Mouse (Mus musculus) heart, postnatal 14 days (tissue): Measurements from ENCODE around the gene Foxe1. TPM values are rescaled to one million over a fixed set of nuclear protein-coding genes. Genes with fewer than 3 reads are reported as not detected.

Source experiments
- DNase-seq, 2 experiments: peaks; one replicate each; pipeline ENCODE4 v3.0.0; 2021 to 2022
- intact Hi-C: fragments of 180-260 bp; cut with DNase I; formaldehyde crosslinking; loops from one replicate; pipeline ENCODE4 v1.15.1; 2025
- total RNA-seq, 2 experiments: library from RNA; stranded (reverse); gene quantifications; 2 replicates each; pipeline ENCODE4 v1.2.3; 2021

The Foxe1 gene
- total RNA-seq, 2 experiments from 2014 or later: not detected

DNA sequence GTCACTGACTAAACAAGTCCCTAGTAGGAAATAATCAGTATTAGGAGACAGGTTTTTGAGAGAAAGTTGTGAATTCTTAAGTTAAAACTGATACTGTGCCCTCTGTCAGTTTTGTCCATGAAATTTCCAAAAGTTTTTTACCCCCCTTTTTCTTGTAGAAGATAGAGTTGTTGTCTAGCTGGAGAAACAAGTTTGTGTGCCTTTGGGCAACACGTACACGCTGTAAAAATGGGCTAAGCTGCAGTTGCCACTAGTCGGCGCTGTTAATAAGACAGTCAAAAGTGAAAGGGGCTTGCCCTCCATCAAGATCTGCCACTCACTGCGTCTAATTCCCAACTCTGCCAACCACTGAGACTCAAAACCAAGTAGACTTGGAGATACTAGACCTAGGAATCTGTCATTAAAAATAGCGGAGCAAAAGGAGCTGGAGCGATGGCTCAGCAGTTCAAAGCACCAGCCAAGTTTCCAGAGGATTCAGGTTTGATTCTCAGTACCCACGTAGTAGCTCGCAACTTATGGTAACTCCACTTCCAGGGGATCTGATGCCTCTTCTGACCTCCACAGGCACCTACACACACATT lies 47.1 kb downstream of the Foxe1 start:
- peak; percentile 75 to 86 for DNase-seq
- intact Hi-C loops: loop anchor here (2.0 kb wide), 1 partner anchor 108 kb away; no protein-coding TSS in a partner anchor

DNA sequence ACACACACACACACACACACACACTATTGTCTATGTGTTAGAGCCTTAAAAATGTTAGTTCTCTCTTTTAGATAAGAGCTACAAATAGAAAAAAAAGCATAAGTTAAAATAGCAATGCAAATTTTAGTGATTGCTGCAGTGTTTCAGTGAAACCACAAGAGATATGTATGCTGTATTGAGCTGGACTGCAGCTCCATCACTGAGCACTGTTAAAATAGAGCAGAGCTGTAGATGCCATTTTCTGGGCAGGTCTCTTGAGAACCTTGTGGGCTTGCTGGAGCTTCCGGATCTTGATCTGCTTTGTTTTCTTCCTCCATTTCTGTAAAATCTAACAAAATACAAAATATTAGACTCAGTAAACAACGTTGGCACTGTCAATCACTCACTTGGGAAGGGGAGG lies 51.0 kb downstream of the Foxe1 start:
- DNase-seq: no peak
- intact Hi-C loops: no loop called here

DNA sequence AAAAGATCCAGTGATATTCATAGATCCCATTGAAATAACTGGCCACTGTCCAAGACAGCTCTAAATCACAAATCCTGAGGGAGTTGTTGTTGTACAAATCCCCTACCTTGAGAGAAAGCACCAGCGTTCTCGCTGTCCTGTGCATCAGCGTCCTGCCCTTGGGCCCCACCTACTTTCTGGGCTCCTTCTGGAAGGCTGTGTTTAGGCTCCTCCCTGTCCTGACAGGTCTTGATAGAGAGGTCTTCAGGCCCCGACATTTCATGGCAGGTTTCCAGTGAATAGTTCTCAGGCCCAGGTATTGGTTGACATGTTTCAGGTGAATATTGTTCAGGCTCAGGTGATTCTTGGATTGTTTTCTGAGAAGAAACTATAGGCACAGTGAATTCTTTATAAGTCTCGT lies 52.3 kb downstream of the Foxe1 start:
- intact Hi-C loops: no loop called here

More for the DNA sequence above, 52.3 kb downstream of the Foxe1 start:
- no peak for DNase-seq

Other genes starting within 250 kb of the Foxe1 start
- 10 to 100 TPM; 21.4 to 24.3 TPM for gene Ncbp1, start 205.0 kb upstream of the Foxe1 start, total RNA-seq
- 10 to 100 TPM; 14.1 to 14.9 TPM for gene Tstd2, start 204.9 kb upstream of the Foxe1 start, total RNA-seq
- 1 to 10 TPM; 6.5 to 9.2 TPM for gene Xpa, start 147.3 kb upstream of the Foxe1 start, total RNA-seq
- gene Trmo, start 45.8 kb downstream of the Foxe1 start, total RNA-seq: 1 to 10 TPM; 4.3 to 4.8 TPM
- under 1 TPM; 0.54 to 0.60 TPM for gene Hemgn, start 69.9 kb downstream of the Foxe1 start, total RNA-seq
- 10 to 100 TPM; 58.1 to 66.6 TPM for gene Anp32b, start 107.3 kb downstream of the Foxe1 start, total RNA-seq
- 10 to 100 TPM; 17.5 to 21.4 TPM for gene Nans, start 145.6 kb downstream of the Foxe1 start, total RNA-seq
- 1 to 10 TPM; 1.3 to 3.4 TPM for gene Trim14, start 192.5 kb downstream of the Foxe1 start, total RNA-seq